Mouse (Mus musculus) thymus, adult 2 months (tissue): Measurements from ENCODE around the gene Fcho1.
A peak's percentile ranks its signal among the peaks of the same experiment; 100 is the strongest.
"Not testable (repeated sequence)": the region's sequence is repeated elsewhere in the genome, so short reads cannot be mapped to it uniquely, and the experiment has no call there.

Experiments used
- CTCF ChIP-seq: fragments of 200-500 bp; IDR thresholded peaks from 2 replicates; pipeline ENCODE4 v1.5.1; 2012; ENCODE audit warnings: mild to moderate bottlenecking, control low read depth, low read length, moderate library complexity, borderline replicate concordance; ENCODE audit not compliant: control insufficient read depth, poor library complexity, insufficient read depth; ENCODE audit errors: extremely low read depth
- POLR2A ChIP-seq: fragments of 200-500 bp; IDR thresholded peaks from 2 replicates; pipeline ENCODE4 v1.6.1; 2012; ENCODE audit warnings: mild to moderate bottlenecking, low read length, control low read depth, moderate library complexity; ENCODE audit not compliant: control insufficient read depth, poor library complexity, insufficient read depth; ENCODE audit errors: extremely low read depth

GRCm38 (mm10) chr8:71695456-71695855, 30.1 kb downstream of the Fcho1 start:
- not testable (repeated sequence) for TF ChIP-seq POLR2A
- peak; percentile 60; the same call in 1 of the 2 replicates for TF ChIP-seq CTCF
